Mouse (Mus musculus): ENCODE measurements around the gene Fam222a. TPM values are rescaled to one million over a fixed set of nuclear protein-coding genes. Genes with fewer than 3 reads are reported as not detected.

Gene Fam222a
- total and polyA plus RNA-seq, 2 experiments from 2014 or later: 1.3 to 5.0 TPM

- ATAC-seq (ENCODE audit: insufficient read depth, low read depth): no peak
- H3K36me3 ChIP-seq (replicated peaks; ENCODE audit: control insufficient read depth, insufficient read depth, low read length): no peaks in the 10 kb centered on the region
- no peaks in the 10 kb centered on the region for H3K27me3 ChIP-seq (ENCODE audit: control insufficient read depth, insufficient read depth, low read length)
- no peak overlapping the region for H3K9ac ChIP-seq (replicated peaks; ENCODE audit: low read depth, low read length)
- H3K4me1 ChIP-seq (ENCODE audit: control insufficient read depth, insufficient read depth): peaks cover 26% of the 10 kb centered on the region
- DNase-seq (ENCODE audit: low spot score): no peak
- TF ChIP-seq EP300 (IDR thresholded peaks at IDR 0.05; ENCODE audit: low read depth): no peak
- no peak for TF ChIP-seq CTCF (IDR thresholded peaks at IDR 0.05; ENCODE audit: low read depth)
- H3K4me3 ChIP-seq (ENCODE audit: low read depth, low read length): no peak overlapping the region
- 80% methylated on average over 20 of the region's 20 CpGs for WGBS
- no peak overlapping the region for H3K4me2 ChIP-seq (ENCODE audit: low read depth, low read length)
- no peaks in the 10 kb centered on the region for H3K9me3 ChIP-seq (replicated peaks; ENCODE audit: control insufficient read depth, low read length)
- H3K27ac ChIP-seq (ENCODE audit: low read depth): no peak overlapping the region
Observed at GRCm38 (mm10) chr5:114578361-114578760, 10.5 kb downstream of the Fam222a start.

- Histone ChIP-seq H3K36me3 (replicated peaks; ENCODE audit: control insufficient read depth, insufficient read depth, low read length) (no peaks in the 10 kb centered on the region), H3K4me2 (ENCODE audit: low read depth, low read length) (no peak overlapping the region), H3K27me3 (ENCODE audit: control insufficient read depth, insufficient read depth, low read length) (0 out of 2 replicates have a peak, but pooled peaks cover 2% of the 10 kb centered on the region), H3K9me3 (replicated peaks; ENCODE audit: control insufficient read depth, low read length) (no peaks in the 10 kb centered on the region), H3K4me3 (ENCODE audit: low read depth, low read length) (no peak overlapping the region), H3K4me1 (ENCODE audit: control insufficient read depth, insufficient read depth) (peaks cover 13% of the 10 kb centered on the region), H3K27ac (ENCODE audit: low read depth) (no peak overlapping the region), H3K9ac (replicated peaks; ENCODE audit: low read depth, low read length) (no peak overlapping the region)
- no peak for DNase-seq (ENCODE audit: low spot score)
- ATAC-seq (ENCODE audit: insufficient read depth, low read depth): no peak
- 62% methylated on average over 8 of the region's 8 CpGs for WGBS
- TF ChIP-seq EP300 (IDR thresholded peaks at IDR 0.05; ENCODE audit: low read depth) (no peak), CTCF (IDR thresholded peaks at IDR 0.05; ENCODE audit: low read depth) (no peak)
Observed at GRCm38 (mm10) chr5:114579714-114580357, 12.0 kb downstream of the Fam222a start.

GRCm38 (mm10) chr5:114581486-114581885, 13.7 kb downstream of the Fam222a start:
- Histone ChIP-seq H3K9me3 (replicated peaks; ENCODE audit: control insufficient read depth, low read length) (no peaks in the 10 kb centered on the region), H3K27me3 (ENCODE audit: control insufficient read depth, insufficient read depth, low read length) (0 out of 2 replicates have a peak, but pooled peaks cover 5% of the 10 kb centered on the region), H3K27ac (ENCODE audit: low read depth) (no peak overlapping the region), H3K36me3 (replicated peaks; ENCODE audit: control insufficient read depth, insufficient read depth, low read length) (no peaks in the 10 kb centered on the region), H3K4me1 (ENCODE audit: control insufficient read depth, insufficient read depth) (no peaks in the 10 kb centered on the region), H3K4me2 (ENCODE audit: low read depth, low read length) (no peak overlapping the region), H3K9ac (replicated peaks; ENCODE audit: low read depth, low read length) (no peak overlapping the region), H3K4me3 (ENCODE audit: low read depth, low read length) (no peak overlapping the region)
- no peak for ATAC-seq (ENCODE audit: insufficient read depth, low read depth)
- DNase-seq (ENCODE audit: low spot score): no peak
- TF ChIP-seq CTCF (IDR thresholded peaks at IDR 0.05; ENCODE audit: low read depth) (no peak), EP300 (IDR thresholded peaks at IDR 0.05; ENCODE audit: low read depth) (no peak)
- 85% methylated on average over 12 of the region's 12 CpGs for WGBS

- ATAC-seq (ENCODE audit: insufficient read depth, low read depth): no peak
- no peak overlapping the region for H3K9ac ChIP-seq (replicated peaks; ENCODE audit: low read depth, low read length)
- WGBS: 63% methylated on average over 3 of the region's 3 CpGs
- no peaks in the 10 kb centered on the region for H3K4me1 ChIP-seq (ENCODE audit: control insufficient read depth, insufficient read depth)
- no peak overlapping the region for H3K4me3 ChIP-seq (ENCODE audit: low read depth, low read length)
- 0 out of 2 replicates have a peak, but pooled peaks cover 5% of the 10 kb centered on the region for H3K27me3 ChIP-seq (ENCODE audit: control insufficient read depth, insufficient read depth, low read length)
- H3K27ac ChIP-seq (ENCODE audit: low read depth): no peak overlapping the region
- TF ChIP-seq CTCF (IDR thresholded peaks at IDR 0.05; ENCODE audit: low read depth) (no peak), EP300 (IDR thresholded peaks at IDR 0.05; ENCODE audit: low read depth) (no peak)
- no peak overlapping the region for H3K4me2 ChIP-seq (ENCODE audit: low read depth, low read length)
- DNase-seq (ENCODE audit: low spot score): no peak
- no peaks in the 10 kb centered on the region for H3K9me3 ChIP-seq (replicated peaks; ENCODE audit: control insufficient read depth, low read length)
- no peaks in the 10 kb centered on the region for H3K36me3 ChIP-seq (replicated peaks; ENCODE audit: control insufficient read depth, insufficient read depth, low read length)
Observed at GRCm38 (mm10) chr5:114583046-114583445, 15.2 kb downstream of the Fam222a start.

- Histone ChIP-seq H3K9ac (replicated peaks; ENCODE audit: low read depth, low read length) (no peak overlapping the region), H3K4me2 (ENCODE audit: low read depth, low read length) (no peak overlapping the region), H3K4me3 (ENCODE audit: low read depth, low read length) (no peak overlapping the region), H3K27ac (ENCODE audit: low read depth) (no peak overlapping the region), H3K27me3 (ENCODE audit: control insufficient read depth, insufficient read depth, low read length) (0 out of 2 replicates have a peak, but pooled peaks cover 5% of the 10 kb centered on the region), H3K36me3 (replicated peaks; ENCODE audit: control insufficient read depth, insufficient read depth, low read length) (no peaks in the 10 kb centered on the region), H3K4me1 (ENCODE audit: control insufficient read depth, insufficient read depth) (no peaks in the 10 kb centered on the region), H3K9me3 (replicated peaks; ENCODE audit: control insufficient read depth, low read length) (no peaks in the 10 kb centered on the region)
- DNase-seq (ENCODE audit: low spot score): no peak
- 68% methylated on average over 12 of the region's 12 CpGs for WGBS
- no peak for TF ChIP-seq EP300 (IDR thresholded peaks at IDR 0.05; ENCODE audit: low read depth)
- TF ChIP-seq CTCF (IDR thresholded peaks at IDR 0.05; ENCODE audit: low read depth): no peak
- ATAC-seq (ENCODE audit: insufficient read depth, low read depth): no peak
Observed at GRCm38 (mm10) chr5:114583490-114584175, 15.8 kb downstream of the Fam222a start.

All from heart, postnatal 0 days (tissue).